Mouse (Mus musculus): Measurements from ENCODE around the gene Pyroxd2. TPM values are rescaled to one million over a fixed set of nuclear protein-coding genes. Genes with fewer than 3 reads are reported as not detected.

Gene Pyroxd2
- total RNA-seq, 2 experiments from 2014 or later, result 0.53 to 0.97 TPM

- no peak for DNase-seq (ENCODE audit: low spot score)
These were observed 6.7 kb downstream of the Pyroxd2 start for GRCm38 (mm10) chr19:42745869-42746224.

- no peak for DNase-seq (ENCODE audit: low spot score)
These were observed 7.3 kb downstream of the Pyroxd2 start for GRCm38 (mm10) chr19:42745084-42745868.

GRCm38 (mm10) chr19:42744162-42744586 lies 8.4 kb downstream of the Pyroxd2 start:
- DNase-seq (ENCODE audit: low spot score), result peak; percentile 45

GRCm38 (mm10) chr19:42743261-42743660 lies 9.3 kb downstream of the Pyroxd2 start:
- no peak for DNase-seq (ENCODE audit: low spot score)

- no peak for DNase-seq (ENCODE audit: low spot score)
These were observed 10.7 kb downstream of the Pyroxd2 start for GRCm38 (mm10) chr19:42741884-42742283.

- DNase-seq (ENCODE audit: low spot score), result no peak
These were observed 12.2 kb downstream of the Pyroxd2 start for GRCm38 (mm10) chr19:42740163-42740899.

GRCm38 (mm10) chr19:42739734-42740133 lies 12.8 kb downstream of the Pyroxd2 start:
- DNase-seq (ENCODE audit: low spot score), result no peak

GRCm38 (mm10) chr19:42737753-42738152 lies 14.8 kb downstream of the Pyroxd2 start:
- no peak for DNase-seq (ENCODE audit: low spot score)

GRCm38 (mm10) chr19:42734982-42735381 lies 17.6 kb downstream of the Pyroxd2 start:
- DNase-seq (ENCODE audit: low spot score), result no peak

GRCm38 (mm10) chr19:42727424-42727823 lies 25.2 kb downstream of the Pyroxd2 start:
- no peak for DNase-seq (ENCODE audit: low spot score)

- DNase-seq (ENCODE audit: low spot score), result no peak
These were observed 25.8 kb downstream of the Pyroxd2 start for GRCm38 (mm10) chr19:42726766-42727165.

GRCm38 (mm10) chr19:42725973-42726350 lies 26.6 kb downstream of the Pyroxd2 start:
- DNase-seq (ENCODE audit: low spot score), result no peak

GRCm38 (mm10) chr19:42725056-42725972 lies 27.3 kb downstream of the Pyroxd2 start:
- no peak for DNase-seq (ENCODE audit: low spot score)

GRCm38 (mm10) chr19:42723302-42723701 lies 29.3 kb downstream of the Pyroxd2 start:
- DNase-seq (ENCODE audit: low spot score), result no peak

- no peak for DNase-seq (ENCODE audit: low spot score)
These were observed 30.1 kb downstream of the Pyroxd2 start for GRCm38 (mm10) chr19:42722500-42722899.

- no peak for DNase-seq (ENCODE audit: low spot score)
These were observed 34.5 kb downstream of the Pyroxd2 start for GRCm38 (mm10) chr19:42718101-42718500.

GRCm38 (mm10) chr19:42717668-42718067 lies 34.9 kb downstream of the Pyroxd2 start:
- no peak for DNase-seq (ENCODE audit: low spot score)

GRCm38 (mm10) chr19:42716507-42716906 lies 36.1 kb downstream of the Pyroxd2 start:
- DNase-seq (ENCODE audit: low spot score), result no peak

GRCm38 (mm10) chr19:42713770-42714169 lies 38.8 kb downstream of the Pyroxd2 start:
- DNase-seq (ENCODE audit: low spot score), result no peak

- no peak for DNase-seq (ENCODE audit: low spot score)
These were observed 53.1 kb downstream of the Pyroxd2 start for GRCm38 (mm10) chr19:42699426-42699825.

GRCm38 (mm10) chr19:42698576-42698975 lies 54.0 kb downstream of the Pyroxd2 start:
- no peak for DNase-seq (ENCODE audit: low spot score)

GRCm38 (mm10) chr19:42697336-42697735 lies 55.2 kb downstream of the Pyroxd2 start:
- DNase-seq (ENCODE audit: low spot score), result no peak

All from gastrocnemius, adult 18-20 months (tissue).